Mouse (Mus musculus) midbrain, embryonic 15.5 days (tissue): ENCODE measurements around the gene Gm7971. TPM values are rescaled to one million over a fixed set of nuclear protein-coding genes. Genes with fewer than 3 reads are reported as not detected.
"Not testable (repeated sequence)": the region's sequence is repeated elsewhere in the genome, so short reads cannot be mapped to it uniquely, and the experiment has no call there.

ENCODE experiments used
- ATAC-seq: fragments of 200-750 bp; cut with Nextera tagmentation; replicated peaks from 2 replicates; pipeline ENCODE4 v1.8.0; 2017; ENCODE audit warnings: moderate TSS enrichment
- H3K27ac ChIP-seq: fragments of 300-500 bp; sonication (generic); 2 replicates; pipeline ENCODE4 v1.5.1; 2015; ENCODE audit warnings: mild to moderate bottlenecking, inconsistent platforms
- H3K27me3 ChIP-seq: fragments of 300-500 bp; sonication (generic); replicated peaks from 2 replicates; pipeline ENCODE4 v1.6.1; 2015; ENCODE audit warnings: inconsistent platforms
- H3K36me3 ChIP-seq: fragments of 300-500 bp; sonication (generic); replicated peaks from 2 replicates; pipeline ENCODE4 v1.6.1; 2015; ENCODE audit warnings: inconsistent platforms
- H3K4me1 ChIP-seq: fragments of 300-500 bp; sonication (generic); 2 replicates; pipeline ENCODE4 v1.6.1; 2015; ENCODE audit warnings: inconsistent platforms
- H3K4me2 ChIP-seq: fragments of 300-500 bp; sonication (generic); 2 replicates; pipeline ENCODE4 v1.6.1; 2015; ENCODE audit warnings: inconsistent platforms, mild to moderate bottlenecking, moderate library complexity
- H3K4me3 ChIP-seq: fragments of 300-500 bp; sonication (generic); 2 replicates; pipeline ENCODE4 v1.5.1; 2015; ENCODE audit warnings: mild to moderate bottlenecking, inconsistent platforms
- H3K9ac ChIP-seq: fragments of 300-500 bp; sonication (generic); 2 replicates; pipeline ENCODE4 v1.6.1; 2015; ENCODE audit warnings: mild to moderate bottlenecking, inconsistent platforms
- H3K9me3 ChIP-seq: fragments of 300-500 bp; sonication (generic); 2 replicates; pipeline ENCODE4 v1.6.1; 2016; ENCODE audit warnings: inconsistent platforms
- WGBS: fragments of 180-500 bp; shearing (Covaris S2); methylation state at CpG from one replicate; pipeline ENCODE4 v1.1.7; 2015; ENCODE audit warnings: mixed read lengths; 5-methylcytosine and 5-hydroxymethylcytosine counted together
- polyA plus RNA-seq: library from polyadenylated mRNA; unstranded; fragments of >200 nt; fragmentation: Nextera tagmentation; extraction: Ambion mirVana; gene quantifications from 2 replicates; pipeline ENCODE4 v1.2.1, GENCODE M21; 2015

Gm7971 gene
- not detected in 2 replicates for polyA plus RNA-seq

DNA sequence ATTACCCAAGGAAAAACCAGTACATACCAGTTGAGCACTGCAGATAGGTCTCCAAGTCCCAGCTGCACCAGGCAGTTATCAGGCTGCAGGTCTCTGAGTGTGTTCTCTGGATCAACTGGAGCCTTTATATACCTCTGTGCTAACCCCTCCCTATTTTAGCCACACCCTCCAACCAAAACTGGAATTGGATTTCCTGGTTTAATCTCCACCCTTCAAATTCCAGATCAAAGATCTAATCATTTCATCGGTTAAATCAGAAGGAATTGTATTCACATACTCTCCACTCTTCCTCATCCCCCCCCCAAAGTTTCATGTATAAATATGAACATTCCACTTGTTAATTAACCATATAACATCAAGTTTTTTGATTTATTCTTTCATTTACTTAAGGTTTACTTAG is at the start of gene Gm7971:
Gene Gm7971 (minus strand): TSS at position 101 of the 400 bp plus-strand sequence.
- H3K9ac ChIP-seq, H3K4me3 ChIP-seq, ATAC-seq, H3K36me3 ChIP-seq, H3K4me1 ChIP-seq, H3K27me3 ChIP-seq, H3K9me3 ChIP-seq, H3K4me2 ChIP-seq, H3K27ac ChIP-seq: not testable (repeated sequence)
- WGBS: no CpG with 5 or more reads among the region's 1 CpGs

Other genes starting within 250 kb of the Gm7971 start
- not detected in 2 replicates for gene D5Ertd577e, start 138.1 kb downstream of the Gm7971 start, polyA plus RNA-seq
- gene Gm3286, start 84.1 kb downstream of the Gm7971 start, polyA plus RNA-seq: not detected in 2 replicates
- not detected in 2 replicates for gene Gm7978, start 141.3 kb upstream of the Gm7971 start, polyA plus RNA-seq
- not detected in 2 replicates for gene Gm7982, start 147.1 kb upstream of the Gm7971 start, polyA plus RNA-seq
- gene E330014E10Rik, start 181.1 kb upstream of the Gm7971 start, polyA plus RNA-seq: not detected in 2 replicates